Mouse (Mus musculus) myocyte (in vitro differentiated cells): ENCODE results near the gene Gm36079.
"Not testable (repeated sequence)": the region's sequence is repeated elsewhere in the genome, so short reads cannot be mapped to it uniquely, and the experiment has no call there.

Experiments used
- E2F4 ChIP-seq: IDR thresholded peaks from one replicate; pipeline ENCODE4 v1.6.1; 2011; ENCODE audit warnings: mild to moderate bottlenecking, control low read depth, moderate library complexity; ENCODE audit not compliant: insufficient read depth
- MAX ChIP-seq: IDR thresholded peaks from one replicate; pipeline ENCODE4 v1.6.1; 2011; ENCODE audit warnings: low read depth, mild to moderate bottlenecking, control low read depth
- MYOD1 ChIP-seq, 3 experiments: IDR thresholded peaks; one replicate each; pipeline ENCODE4 v1.6.1; 2011; ENCODE audit warnings: control low read depth in 2 of 3, low read depth in 2 of 3, mild to moderate bottlenecking in 2 of 3, moderate library complexity in 1 of 3; ENCODE audit not compliant: insufficient read length in 2 of 3, control insufficient read depth in 1 of 3
- POLR2A ChIP-seq: IDR thresholded peaks from one replicate; pipeline ENCODE4 v1.6.1; 2011; ENCODE audit warnings: low read depth, mild to moderate bottlenecking, control low read depth, moderate library complexity; ENCODE audit not compliant: insufficient read length
- TCF12 ChIP-seq: IDR thresholded peaks from one replicate; pipeline ENCODE4 v1.6.1; 2011; ENCODE audit warnings: mild to moderate bottlenecking, control low read depth; ENCODE audit not compliant: poor library complexity, insufficient read depth, severe bottlenecking
- USF1 ChIP-seq: IDR thresholded peaks from one replicate; pipeline ENCODE4 v1.6.1; 2011; ENCODE audit warnings: low read depth, mild to moderate bottlenecking, control low read depth, moderate library complexity

DNA sequence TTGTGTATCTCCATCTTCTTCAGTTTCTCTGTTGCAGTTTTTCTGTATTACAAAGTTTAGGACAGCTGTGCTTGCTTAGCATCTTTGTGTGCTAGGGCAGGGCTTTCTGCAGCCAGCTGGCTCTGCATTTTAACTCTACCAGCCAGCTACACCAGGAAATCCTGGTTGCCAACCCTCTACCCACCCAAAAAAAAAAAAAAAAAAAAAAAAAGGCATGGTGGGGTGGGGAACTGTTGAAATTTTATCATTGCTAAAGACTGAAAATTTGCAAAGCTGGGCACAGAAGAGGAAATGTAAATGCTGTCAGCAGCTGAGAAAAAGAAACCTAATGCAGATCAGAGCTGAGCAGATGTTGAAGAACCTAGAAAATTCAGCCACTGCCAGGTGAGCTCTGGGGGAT lies 16.7 kb downstream of the Gm36079 start:
- not testable (repeated sequence) for TF ChIP-seq TCF12; MAX; POLR2A; E2F4; USF1; MYOD1 (IDR thresholded peaks at IDR 0.05; ENCODE audit: control insufficient read depth in 1 of 3, insufficient read length in 2 of 3, low read depth in 2 of 3)
